Mouse (Mus musculus): Measurements from ENCODE around the gene Emc1. TPM values are rescaled to one million over a fixed set of nuclear protein-coding genes. Genes with fewer than 3 reads are reported as not detected.

The Emc1 gene
- polyA plus RNA-seq (2014; fragmentation: Nextera tagmentation; extraction: Ambion mirVana), result 30.2 and 31.9 TPM in 2 replicates

- peak; percentile 90 for DNase-seq (ENCODE audit: low spot score)
- H3K36me3 ChIP-seq (ENCODE audit: control insufficient read depth, insufficient read depth, low read length), result peaks cover 3% of the 10 kb centered on the region; the same call in 1 of the 2 replicates
- H3K9ac ChIP-seq (ENCODE audit: low read length), result peak within 1 kb of the TSS; percentile 95
- H3K4me3 ChIP-seq (ENCODE audit: low read depth, low read length), result peak within 1 kb of the TSS; percentile 67
- H3K4me2 ChIP-seq (ENCODE audit: low read depth, low read length, severe bottlenecking), result peak within 1 kb of the TSS; percentile 89
- peaks cover 12% of the 10 kb centered on the region for H3K4me1 ChIP-seq (replicated peaks; ENCODE audit: control insufficient read depth, insufficient read depth, low read length)
- H3K27me3 ChIP-seq (ENCODE audit: control insufficient read depth, insufficient read depth, low read length), result no peaks in the 10 kb centered on the region
- ATAC-seq (replicated peaks; ENCODE audit: low FRiP score), result peak; percentile 93
- peak within 1 kb of the TSS; percentile 98 for H3K27ac ChIP-seq (ENCODE audit: low read depth, low read length)
- H3K9me3 ChIP-seq (ENCODE audit: control insufficient read depth, low read length), result no peaks in the 10 kb centered on the region
- WGBS, result under 1% methylated on average over 64 of the region's 64 CpGs
Observed at GRCm38 (mm10) chr4:139351931-139352711, at the start of gene Emc1, which contains the start of the genes Mrto4 and Ubr4. Gene Emc1, plus strand, starts transcription at chr4:139352587. Gene Mrto4, minus strand, starts transcription at chr4:139352576. Gene Ubr4, plus strand, starts transcription at chr4:139352609.

- Histone ChIP-seq H3K4me2 (ENCODE audit: low read depth, low read length, severe bottlenecking) (no peak overlapping the region), H3K36me3 (ENCODE audit: control insufficient read depth, insufficient read depth, low read length) (no peaks in the 10 kb centered on the region; the same call in 1 of the 2 replicates), H3K9ac (ENCODE audit: low read length) (no peak overlapping the region), H3K27me3 (ENCODE audit: control insufficient read depth, insufficient read depth, low read length) (no peaks in the 10 kb centered on the region), H3K9me3 (ENCODE audit: control insufficient read depth, low read length) (no peaks in the 10 kb centered on the region), H3K27ac (ENCODE audit: low read depth, low read length) (no peak overlapping the region), H3K4me3 (ENCODE audit: low read depth, low read length) (no peak overlapping the region), H3K4me1 (replicated peaks; ENCODE audit: control insufficient read depth, insufficient read depth, low read length) (peaks cover 5% of the 10 kb centered on the region; the same call in 1 of the 2 replicates)
- DNase-seq (ENCODE audit: low spot score) (no peak), ATAC-seq (replicated peaks; ENCODE audit: low FRiP score) (no peak)
- WGBS, result 94% methylated on average over 3 of the region's 3 CpGs
Observed at GRCm38 (mm10) chr4:139305521-139305920, 46.9 kb upstream of the Emc1 start.

- Histone ChIP-seq H3K9ac (ENCODE audit: low read length) (no peak overlapping the region), H3K4me2 (ENCODE audit: low read depth, low read length, severe bottlenecking) (no peak overlapping the region), H3K27me3 (ENCODE audit: control insufficient read depth, insufficient read depth, low read length) (no peaks in the 10 kb centered on the region), H3K9me3 (ENCODE audit: control insufficient read depth, low read length) (no peaks in the 10 kb centered on the region), H3K36me3 (ENCODE audit: control insufficient read depth, insufficient read depth, low read length) (no peaks in the 10 kb centered on the region; the same call in 1 of the 2 replicates), H3K4me3 (ENCODE audit: low read depth, low read length) (no peak overlapping the region), H3K4me1 (replicated peaks; ENCODE audit: control insufficient read depth, insufficient read depth, low read length) (peaks cover 11% of the 10 kb centered on the region; the same call in 1 of the 2 replicates), H3K27ac (ENCODE audit: low read depth, low read length) (no peak overlapping the region)
- ATAC-seq (replicated peaks; ENCODE audit: low FRiP score) (no peak), DNase-seq (ENCODE audit: low spot score) (no peak)
- WGBS, result 86% methylated on average over 5 of the region's 5 CpGs
Observed at GRCm38 (mm10) chr4:139307916-139308315, 44.5 kb upstream of the Emc1 start.

- WGBS, result 24% methylated on average over 6 of the region's 6 CpGs
- Histone ChIP-seq H3K4me1 (replicated peaks; ENCODE audit: control insufficient read depth, insufficient read depth, low read length) (peaks cover 11% of the 10 kb centered on the region; the same call in 1 of the 2 replicates), H3K4me3 (ENCODE audit: low read depth, low read length) (peak overlapping the region; percentile 85), H3K27me3 (ENCODE audit: control insufficient read depth, insufficient read depth, low read length) (no peaks in the 10 kb centered on the region), H3K27ac (ENCODE audit: low read depth, low read length) (no peak overlapping the region), H3K9me3 (ENCODE audit: control insufficient read depth, low read length) (no peaks in the 10 kb centered on the region), H3K9ac (ENCODE audit: low read length) (peak overlapping the region; percentile 90), H3K4me2 (ENCODE audit: low read depth, low read length, severe bottlenecking) (peak overlapping the region; percentile 92), H3K36me3 (ENCODE audit: control insufficient read depth, insufficient read depth, low read length) (no peaks in the 10 kb centered on the region; the same call in 1 of the 2 replicates)
- ATAC-seq (replicated peaks; ENCODE audit: low FRiP score) (no peak), DNase-seq (ENCODE audit: low spot score) (no peak)
Observed at GRCm38 (mm10) chr4:139309651-139310050, 42.7 kb upstream of the Emc1 start.

- Histone ChIP-seq H3K36me3 (ENCODE audit: control insufficient read depth, insufficient read depth, low read length) (no peaks in the 10 kb centered on the region), H3K4me2 (ENCODE audit: low read depth, low read length, severe bottlenecking) (peak within 1 kb of the TSS; percentile 92), H3K4me1 (replicated peaks; ENCODE audit: control insufficient read depth, insufficient read depth, low read length) (peaks cover 11% of the 10 kb centered on the region; the same call in 1 of the 2 replicates), H3K9ac (ENCODE audit: low read length) (peak within 1 kb of the TSS; percentile 90), H3K9me3 (ENCODE audit: control insufficient read depth, low read length) (no peaks in the 10 kb centered on the region), H3K27me3 (ENCODE audit: control insufficient read depth, insufficient read depth, low read length) (no peaks in the 10 kb centered on the region), H3K4me3 (ENCODE audit: low read depth, low read length) (peak within 1 kb of the TSS; percentile 85), H3K27ac (ENCODE audit: low read depth, low read length) (no peak within 1 kb of the TSS)
- WGBS, result under 1% methylated on average over 54 of the region's 63 CpGs
- ATAC-seq (replicated peaks; ENCODE audit: low FRiP score), result peak; percentile 90
- peak; percentile 98 for DNase-seq (ENCODE audit: low spot score)
Observed at GRCm38 (mm10) chr4:139310171-139310898, 42.1 kb upstream of the Emc1 start, which contains the start of the genes Pqlc2 and Akr7a5. Gene Pqlc2, minus strand, starts transcription at chr4:139310708. Gene Akr7a5, plus strand, starts transcription at chr4:139310744.

- WGBS, result under 1% methylated on average over 53 of the region's 53 CpGs
- Histone ChIP-seq H3K36me3 (ENCODE audit: control insufficient read depth, insufficient read depth, low read length) (no peaks in the 10 kb centered on the region; the same call in 1 of the 2 replicates), H3K9me3 (ENCODE audit: control insufficient read depth, low read length) (no peaks in the 10 kb centered on the region), H3K27me3 (ENCODE audit: control insufficient read depth, insufficient read depth, low read length) (no peaks in the 10 kb centered on the region), H3K4me1 (replicated peaks; ENCODE audit: control insufficient read depth, insufficient read depth, low read length) (peaks cover 11% of the 10 kb centered on the region; the same call in 1 of the 2 replicates), H3K9ac (ENCODE audit: low read length) (peak overlapping the region; percentile 90), H3K27ac (ENCODE audit: low read depth, low read length) (no peak overlapping the region), H3K4me2 (ENCODE audit: low read depth, low read length, severe bottlenecking) (peak overlapping the region; percentile 92), H3K4me3 (ENCODE audit: low read depth, low read length) (peak overlapping the region; percentile 85)
- DNase-seq (ENCODE audit: low spot score) (peak; percentile 70), ATAC-seq (replicated peaks; ENCODE audit: low FRiP score) (peak; percentile 7; the same call in 1 of the 2 replicates)
Observed at GRCm38 (mm10) chr4:139310899-139311701, 41.3 kb upstream of the Emc1 start.

- DNase-seq (ENCODE audit: low spot score) (no peak), ATAC-seq (replicated peaks; ENCODE audit: low FRiP score) (no peak)
- Histone ChIP-seq H3K9me3 (ENCODE audit: control insufficient read depth, low read length) (no peaks in the 10 kb centered on the region), H3K4me3 (ENCODE audit: low read depth, low read length) (peak overlapping the region; percentile 85), H3K27me3 (ENCODE audit: control insufficient read depth, insufficient read depth, low read length) (no peaks in the 10 kb centered on the region), H3K4me1 (replicated peaks; ENCODE audit: control insufficient read depth, insufficient read depth, low read length) (peaks cover 11% of the 10 kb centered on the region; the same call in 1 of the 2 replicates), H3K36me3 (ENCODE audit: control insufficient read depth, insufficient read depth, low read length) (no peaks in the 10 kb centered on the region; the same call in 1 of the 2 replicates), H3K4me2 (ENCODE audit: low read depth, low read length, severe bottlenecking) (peak overlapping the region; percentile 92), H3K9ac (ENCODE audit: low read length) (peak overlapping the region; percentile 90), H3K27ac (ENCODE audit: low read depth, low read length) (no peak overlapping the region)
- 17% methylated on average over 14 of the region's 14 CpGs for WGBS
Observed at GRCm38 (mm10) chr4:139311707-139312106, 40.7 kb upstream of the Emc1 start.

Measured in forebrain, embryonic 11.5 days (tissue).